Mouse (Mus musculus) layer of hippocampus, adult 11-12 months (tissue): Measurements from ENCODE around the gene Lpar5.

Experiments
- DNase-seq: peaks from one replicate; pipeline ENCODE4 v3.0.0; 2022; ENCODE audit warnings: low spot score

Gene Lpar5

DNA sequence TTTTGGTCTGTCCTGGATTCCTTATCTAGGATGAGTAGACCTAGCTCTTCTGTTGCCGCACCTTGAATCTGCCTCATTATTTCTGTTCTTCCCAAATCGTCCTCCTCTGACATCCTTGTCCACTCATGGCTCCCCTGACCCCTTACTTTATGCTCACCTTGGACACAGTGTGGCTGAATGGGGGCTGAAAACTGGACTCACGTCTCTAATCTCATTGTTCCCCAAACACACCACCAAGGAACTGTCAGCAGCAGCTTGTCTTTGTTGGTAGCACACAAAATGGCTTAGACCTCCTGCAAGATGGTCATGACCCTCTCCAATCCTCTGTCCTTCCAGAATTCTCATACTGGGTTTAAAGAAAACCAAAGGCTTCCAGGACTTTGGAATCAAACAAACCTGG lies 20.2 kb downstream of the Lpar5 start:
- DNase-seq = no peak

DNA sequence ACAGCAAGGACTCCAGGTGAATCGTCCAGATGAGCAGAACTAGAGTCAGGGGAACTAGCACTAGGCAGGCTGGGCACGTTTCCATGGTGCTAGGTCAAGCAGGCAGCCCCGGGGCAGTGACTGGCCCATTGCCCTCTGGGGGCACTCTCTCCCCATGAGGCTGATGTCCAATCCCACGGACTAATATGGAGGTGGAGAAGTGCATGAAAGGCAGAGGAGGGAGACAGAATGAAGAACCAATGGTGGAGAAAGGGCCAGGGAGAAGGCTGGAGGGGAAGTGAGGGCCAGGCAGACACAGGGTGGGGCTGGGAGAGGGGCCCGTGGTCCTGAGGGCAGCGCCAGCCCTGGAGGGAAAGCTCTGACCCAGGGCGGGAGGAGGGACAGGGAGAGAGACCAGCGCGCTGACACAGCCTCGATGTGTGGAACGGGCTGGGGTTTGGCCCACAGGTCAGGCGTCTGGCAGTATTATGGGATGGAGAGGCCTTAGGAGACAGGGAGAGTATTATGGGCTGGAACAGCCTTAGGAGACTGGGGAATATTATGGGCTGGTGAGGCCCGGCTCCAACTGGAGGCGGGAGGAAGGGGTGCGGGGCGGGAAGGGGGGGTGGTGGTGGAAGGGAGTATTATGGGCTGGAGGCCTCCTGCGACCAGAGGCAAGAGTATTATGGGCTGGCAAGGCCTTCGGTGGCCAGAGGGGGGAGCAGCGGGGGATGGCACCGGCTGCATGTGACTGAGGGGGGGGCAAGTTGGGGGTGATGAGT lies 21.0 kb downstream of the Lpar5 start:
- peak; percentile 80 for DNase-seq

DNA sequence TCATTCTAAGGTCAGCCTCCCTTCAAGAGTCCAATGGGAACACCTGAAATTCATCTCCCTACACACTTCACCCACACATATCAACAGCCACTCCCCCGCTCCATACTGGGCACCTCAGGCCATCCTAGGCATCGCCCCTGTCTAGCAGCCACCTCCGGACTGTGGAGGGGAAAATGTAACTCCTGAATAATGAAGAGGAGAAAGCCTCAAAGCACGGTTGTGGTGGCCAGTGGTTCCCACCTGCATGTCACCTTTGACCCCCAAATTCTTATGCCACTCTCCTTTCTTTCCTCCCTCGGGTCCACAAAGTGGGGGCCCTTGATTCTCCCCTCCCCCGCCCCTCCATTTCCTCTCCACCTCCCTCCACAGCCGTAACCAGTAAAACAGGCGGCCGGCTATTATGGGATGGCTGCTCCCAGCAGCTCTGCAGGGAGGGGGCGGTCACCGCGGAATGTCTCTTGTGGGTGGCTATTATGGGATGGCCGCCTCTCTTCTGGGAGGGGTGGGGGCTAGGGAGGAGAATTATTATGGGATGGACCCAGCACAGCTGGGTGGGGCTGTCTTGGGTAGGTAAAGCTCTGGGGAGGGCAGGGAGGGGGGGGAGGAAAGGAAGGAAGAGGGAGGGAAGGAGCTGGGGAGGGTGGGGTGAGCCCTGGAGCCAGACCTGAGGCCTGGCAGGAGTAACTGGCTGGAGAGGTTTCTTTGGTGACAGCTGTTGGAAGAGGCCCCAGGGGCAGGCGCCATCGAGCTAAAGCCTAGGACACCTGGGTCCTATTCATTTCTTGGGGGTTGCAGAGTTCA lies 22.0 kb downstream of the Lpar5 start:
- peak; percentile 88 for DNase-seq

DNA sequence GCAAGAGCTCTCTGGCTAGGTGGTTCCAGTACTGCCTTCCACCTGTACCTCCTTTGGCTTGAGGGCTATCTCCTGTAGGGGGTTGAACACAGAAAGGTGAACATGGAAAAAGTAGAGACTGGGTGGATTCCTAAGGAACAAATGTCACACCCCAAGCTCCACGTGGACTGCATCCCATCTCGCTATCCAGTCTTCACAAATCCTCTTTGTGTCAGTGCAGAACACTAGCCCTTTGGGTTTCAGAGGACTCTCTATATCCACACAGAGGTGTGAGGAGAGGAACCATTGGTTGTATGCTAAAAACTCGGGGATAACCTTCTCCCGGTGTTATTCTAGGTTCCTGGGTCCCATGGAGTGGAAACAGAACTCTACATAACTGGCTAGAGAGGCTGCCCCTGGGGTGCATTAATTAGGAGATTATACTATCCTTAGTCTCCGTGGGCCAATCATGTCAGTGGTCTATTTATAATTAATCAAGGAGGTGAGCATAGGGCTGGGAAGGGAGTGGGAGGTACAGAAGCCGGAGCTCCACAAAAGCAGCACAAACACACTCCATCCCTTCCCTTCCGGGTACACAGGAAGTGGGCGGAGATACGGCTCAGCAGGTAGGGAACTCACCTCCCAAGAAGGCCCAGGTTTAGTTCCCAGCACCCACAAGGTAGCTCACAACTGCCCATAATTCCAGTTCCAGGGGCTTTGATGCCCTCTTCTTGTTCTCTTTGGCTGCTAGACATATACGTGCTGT lies 22.8 kb downstream of the Lpar5 start:
- no peak for DNase-seq

DNA sequence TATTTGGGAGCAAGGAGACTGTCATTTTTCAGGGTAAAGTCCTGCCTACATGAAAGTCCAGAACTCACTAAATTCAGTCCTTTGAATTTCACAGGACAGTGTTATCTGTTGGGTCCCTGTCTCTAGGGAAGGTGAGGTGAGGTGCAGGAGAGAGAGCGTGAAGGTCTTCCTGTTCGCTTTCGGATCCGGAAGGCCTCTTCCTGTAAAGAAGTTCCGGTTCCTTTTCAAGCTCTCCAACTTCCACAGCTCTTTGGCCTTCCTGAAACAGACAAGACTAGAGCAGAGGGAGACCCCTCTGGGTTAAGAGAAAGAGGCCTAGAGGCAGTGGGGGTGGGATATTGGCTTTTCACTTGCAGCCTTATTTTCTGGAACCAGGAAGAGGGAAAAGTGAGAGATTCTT lies 24.7 kb downstream of the Lpar5 start:
- no peak for DNase-seq

DNA sequence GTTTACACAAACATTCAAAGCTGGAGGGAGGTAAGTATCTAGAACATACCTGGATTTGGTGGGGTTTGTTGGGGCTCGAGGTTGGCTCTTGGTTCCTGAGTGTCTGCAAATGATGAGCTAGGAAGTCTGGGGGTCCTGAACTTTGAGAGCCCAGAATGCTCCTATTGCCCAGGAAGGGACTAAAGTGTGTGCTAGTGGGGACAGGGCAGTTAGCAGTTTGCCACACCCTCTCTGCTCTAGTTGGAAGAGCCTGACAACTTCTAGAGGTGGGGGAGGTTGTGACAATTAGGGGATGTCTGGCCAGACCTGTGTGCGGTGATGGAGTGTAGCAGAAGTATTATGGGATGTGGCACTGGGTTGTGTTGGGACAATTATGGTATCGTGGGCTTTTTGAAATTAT lies 27.1 kb downstream of the Lpar5 start:
- DNase-seq = no peak

DNA sequence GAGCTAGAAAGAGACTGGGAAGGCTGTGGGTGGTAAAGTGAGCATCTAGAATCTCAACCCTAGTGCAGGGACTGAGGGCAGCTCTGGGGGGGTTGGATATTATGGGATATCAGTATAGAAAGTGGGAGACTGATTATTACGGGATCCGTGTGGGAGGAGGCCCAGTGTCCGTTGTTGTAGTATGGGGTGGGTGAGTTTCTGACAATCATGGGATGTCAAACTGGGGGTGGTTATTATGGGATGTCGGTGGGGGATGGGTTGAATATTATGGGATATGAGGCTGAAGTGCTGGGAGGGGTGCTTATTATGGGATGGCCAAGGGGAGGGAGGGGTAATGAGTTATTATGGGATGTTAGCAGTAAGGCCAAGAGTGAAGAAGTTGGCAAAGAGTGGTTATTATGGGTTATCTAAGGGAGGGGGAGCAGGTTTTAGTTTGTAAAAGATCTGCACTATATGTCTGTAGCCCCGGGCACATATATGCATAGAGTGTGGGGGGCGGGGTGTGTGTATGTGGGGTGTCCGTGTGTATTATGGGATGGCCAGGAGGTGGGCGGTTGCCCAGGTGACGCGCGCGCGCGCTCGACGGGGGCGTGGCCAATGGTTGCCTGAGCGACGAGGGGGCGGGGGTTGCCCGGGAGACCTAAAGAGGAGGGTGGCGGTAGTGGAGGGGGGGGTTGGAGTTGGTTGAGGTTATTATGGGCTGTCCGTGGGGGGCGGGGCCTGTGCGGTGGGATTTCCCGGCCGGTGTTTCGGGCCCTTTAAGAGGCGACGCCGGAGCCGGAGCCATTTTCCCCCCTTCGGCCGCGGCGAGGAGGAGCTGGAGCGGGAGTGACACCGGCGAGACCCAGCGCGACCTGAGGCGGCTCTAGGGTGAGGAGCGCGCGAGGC lies 27.9 kb downstream of the Lpar5 start, which contains the start of gene Chd4:
Gene Chd4, plus strand, starts transcription at position 591 of the 888 bp plus-strand sequence.
- peak; percentile 98 for DNase-seq

DNA sequence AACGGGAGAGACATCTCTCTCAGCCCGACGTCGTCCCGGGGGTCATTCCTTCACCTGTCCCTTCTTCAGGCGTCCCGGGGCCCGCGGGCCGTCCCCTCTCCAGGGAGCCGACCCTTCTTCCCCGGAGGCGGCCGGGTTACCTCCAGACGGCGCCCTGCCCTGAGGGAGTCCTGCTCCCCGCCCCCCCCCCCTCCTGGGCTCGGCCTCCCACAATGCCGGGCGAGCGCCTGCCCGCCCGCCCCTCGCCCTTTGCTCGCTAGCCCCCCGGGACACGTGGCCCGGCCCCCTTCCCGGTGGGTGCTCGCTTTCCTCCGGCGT lies 28.5 kb downstream of the Lpar5 start:
- DNase-seq = no peak

DNA sequence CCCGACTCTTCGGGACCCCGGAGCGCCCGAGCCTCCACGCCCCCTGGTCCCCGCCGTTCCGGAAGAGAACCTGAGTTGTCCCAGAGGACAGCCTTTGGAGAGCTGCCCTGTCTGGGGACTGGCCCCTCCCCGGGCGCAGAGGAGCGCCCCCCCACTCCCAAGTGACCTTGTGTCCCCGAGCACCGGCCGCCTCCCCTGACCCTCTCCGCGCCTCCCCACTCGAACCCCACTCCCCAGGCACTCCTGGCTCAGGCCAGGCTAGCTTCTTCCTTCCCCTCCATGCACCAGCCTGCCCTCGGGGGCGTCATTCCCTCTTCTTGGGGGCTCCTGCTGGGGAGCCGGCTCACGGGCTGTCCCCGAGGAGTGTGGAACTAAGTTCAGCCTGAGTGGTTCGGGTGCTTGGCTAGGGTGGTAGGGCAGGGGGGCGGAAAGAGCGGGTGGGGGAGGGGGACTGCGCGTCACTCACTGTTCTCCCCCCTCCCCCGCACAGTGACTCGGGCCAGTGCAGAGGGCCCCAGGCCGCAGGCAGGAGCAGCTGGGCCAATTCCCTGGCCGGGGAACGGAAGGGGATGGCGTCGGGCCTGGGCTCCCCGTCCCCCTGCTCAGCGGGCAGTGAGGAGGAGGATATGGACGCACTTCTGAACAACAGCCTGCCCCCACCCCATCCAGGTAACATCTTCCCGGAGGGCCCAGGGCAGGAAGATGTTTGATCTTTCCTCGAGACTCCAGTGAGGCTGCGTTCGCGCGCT lies 29.1 kb downstream of the Lpar5 start:
- DNase-seq = peak; percentile 52

DNA sequence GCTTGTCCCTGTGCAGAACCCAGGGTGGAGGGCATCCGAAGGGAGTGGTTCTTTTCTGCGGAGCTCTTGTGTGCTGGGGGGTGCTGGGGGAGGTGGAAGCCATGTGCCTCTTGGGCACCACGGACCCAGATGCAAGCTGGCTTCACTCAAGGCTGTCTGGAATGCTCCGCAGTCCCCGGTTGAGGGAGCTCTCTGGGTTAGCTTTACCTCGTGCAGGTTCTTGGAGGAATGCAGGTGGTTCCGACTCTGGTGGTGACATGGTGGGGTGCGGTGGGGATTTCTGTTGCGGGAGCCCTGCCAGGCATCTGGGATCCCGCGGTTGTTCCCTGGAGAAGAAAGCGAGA lies 29.6 kb downstream of the Lpar5 start:
- DNase-seq = no peak

DNA sequence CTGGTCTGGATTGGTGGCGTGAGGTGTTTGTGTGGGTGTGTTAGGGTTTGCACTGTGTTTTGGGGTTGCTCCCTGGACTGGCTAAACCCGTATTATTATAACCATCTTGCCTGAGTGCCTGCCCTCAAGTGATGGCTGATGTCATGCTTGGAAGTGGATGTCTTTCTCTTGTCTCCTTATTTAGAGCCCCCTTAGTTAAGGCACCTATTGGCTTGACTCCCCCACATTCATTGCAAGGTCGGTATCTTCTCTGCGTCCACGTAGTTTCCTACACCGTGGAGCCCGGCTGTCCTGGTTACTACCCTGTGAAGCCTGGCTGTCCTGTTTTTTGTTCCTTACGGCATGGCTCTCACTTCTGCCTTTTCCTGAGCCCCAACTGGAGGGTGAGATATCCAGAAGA lies 30.2 kb downstream of the Lpar5 start:
- DNase-seq = no peak

DNA sequence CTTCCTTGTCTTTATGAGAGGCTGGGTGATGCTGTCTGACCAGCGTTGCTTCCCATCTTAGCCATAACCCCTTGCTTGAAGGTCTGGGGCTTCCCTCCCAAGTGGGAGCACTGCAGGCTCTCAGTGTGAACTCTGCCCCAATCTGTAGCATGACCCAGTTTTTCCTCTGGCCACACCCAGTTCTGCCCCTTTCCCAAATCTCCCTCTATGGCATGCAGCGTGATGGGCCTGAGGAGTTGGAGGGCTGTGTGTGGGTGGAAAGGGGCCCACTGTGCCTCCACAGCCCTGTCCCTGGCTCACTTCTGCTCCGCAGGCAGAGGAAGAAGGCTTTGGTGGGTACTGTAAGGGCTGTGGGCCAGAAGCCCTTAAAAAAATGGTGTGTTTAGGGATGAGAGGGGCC lies 30.8 kb downstream of the Lpar5 start:
- no peak for DNase-seq

DNA sequence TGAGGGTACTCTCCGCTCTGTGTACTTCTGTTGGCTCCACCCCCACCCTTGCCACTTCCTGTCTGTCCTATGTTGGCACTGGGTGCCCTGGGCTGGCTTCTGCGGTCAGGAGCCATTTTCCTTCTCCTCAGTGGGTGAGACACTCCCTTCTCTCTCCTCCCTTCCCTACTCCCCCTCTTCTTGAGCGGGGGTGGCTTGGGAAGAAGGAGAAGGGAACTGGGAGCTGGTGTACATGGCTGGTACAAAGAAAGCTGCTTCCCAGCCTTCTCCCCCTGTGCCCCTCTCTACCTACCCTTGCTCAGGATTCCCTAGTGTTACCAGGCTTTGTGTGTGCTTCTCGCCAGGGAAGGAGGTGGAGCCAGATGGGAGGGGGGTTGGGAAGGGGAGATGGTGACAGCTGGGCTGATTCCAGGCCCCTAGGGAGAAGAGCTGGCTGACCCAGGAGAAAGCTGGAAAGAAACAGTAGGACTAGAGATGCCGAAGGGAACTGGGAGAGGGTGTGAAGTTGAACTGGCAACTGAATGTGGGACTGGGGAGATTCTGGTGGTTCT lies 31.8 kb downstream of the Lpar5 start:
- DNase-seq = no peak

DNA sequence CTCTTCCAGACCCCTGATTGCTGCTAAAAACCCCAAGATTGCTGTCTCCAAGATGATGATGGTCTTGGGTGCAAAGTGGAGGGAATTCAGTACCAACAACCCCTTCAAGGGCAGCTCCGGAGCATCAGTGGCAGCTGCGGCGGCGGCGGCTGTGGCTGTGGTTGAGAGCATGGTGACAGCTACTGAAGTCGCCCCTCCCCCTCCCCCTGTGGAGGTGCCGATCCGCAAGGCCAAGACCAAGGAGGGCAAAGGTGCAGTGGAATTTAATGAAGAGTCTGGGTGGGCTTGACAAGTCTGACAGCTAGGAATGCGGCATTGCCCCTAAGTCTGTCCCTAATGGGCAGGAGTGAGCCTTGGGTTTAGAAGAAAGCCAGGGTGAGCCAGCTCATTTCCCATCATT lies 33.7 kb downstream of the Lpar5 start:
- no peak for DNase-seq

DNA sequence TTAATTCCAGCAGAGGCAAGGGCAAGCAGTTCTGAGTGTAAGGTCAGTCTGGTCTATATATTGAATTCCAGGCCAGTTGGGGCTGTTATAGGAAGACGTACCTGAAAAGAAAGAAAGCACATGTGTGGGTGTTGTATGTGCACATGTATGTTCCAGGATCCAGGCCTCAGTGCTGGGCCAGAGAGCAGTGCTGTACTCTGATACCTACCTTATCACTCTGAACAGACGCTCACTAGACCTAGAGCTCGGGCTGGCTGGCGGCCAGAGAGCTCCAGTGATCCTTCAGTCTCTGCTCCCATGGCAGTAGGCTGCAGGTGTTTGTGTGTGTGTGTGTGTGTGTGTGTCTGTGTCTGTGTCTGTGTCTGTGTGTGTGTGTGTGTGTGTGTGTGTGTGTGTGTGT lies 36.5 kb downstream of the Lpar5 start:
- DNase-seq = no peak

DNA sequence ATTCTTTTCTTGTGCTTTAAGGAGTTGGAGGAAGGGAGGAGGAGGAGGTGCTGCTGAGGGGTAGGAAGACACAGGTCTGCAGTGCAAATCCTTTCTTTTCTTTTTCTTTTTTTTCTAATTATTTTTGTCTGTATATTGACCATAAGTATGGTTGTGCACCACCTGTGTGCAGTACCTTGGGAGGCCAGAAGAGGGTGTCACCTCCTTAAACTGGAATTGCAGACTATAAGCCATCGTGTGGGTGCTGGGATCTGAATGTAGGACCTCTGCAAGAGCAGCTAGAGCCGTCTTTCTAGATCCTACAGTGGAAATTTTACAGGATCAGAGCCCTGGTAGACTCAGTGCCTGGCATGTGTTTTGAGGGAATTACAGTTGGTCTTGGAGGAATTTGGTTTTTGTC lies 40.0 kb downstream of the Lpar5 start:
- DNase-seq = no peak

DNA sequence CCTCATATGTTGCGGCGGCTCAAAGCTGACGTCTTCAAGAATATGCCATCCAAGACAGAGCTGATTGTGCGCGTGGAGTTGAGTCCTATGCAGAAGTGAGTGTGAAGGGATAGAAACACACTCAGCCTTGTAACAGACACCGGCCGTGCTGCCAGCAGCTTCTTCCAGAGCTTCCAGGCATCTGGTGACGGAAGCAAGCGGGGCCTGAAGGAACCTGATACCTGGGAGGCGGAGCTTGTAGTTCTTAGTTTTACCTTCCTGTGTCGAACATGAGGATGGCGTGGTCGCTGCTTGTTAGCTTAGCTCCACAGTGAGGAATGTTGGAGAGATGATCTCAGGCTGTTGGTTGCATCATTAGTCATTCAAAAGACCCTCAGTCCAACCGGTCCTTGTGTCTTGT lies 41.7 kb downstream of the Lpar5 start:
- DNase-seq = no peak

DNA sequence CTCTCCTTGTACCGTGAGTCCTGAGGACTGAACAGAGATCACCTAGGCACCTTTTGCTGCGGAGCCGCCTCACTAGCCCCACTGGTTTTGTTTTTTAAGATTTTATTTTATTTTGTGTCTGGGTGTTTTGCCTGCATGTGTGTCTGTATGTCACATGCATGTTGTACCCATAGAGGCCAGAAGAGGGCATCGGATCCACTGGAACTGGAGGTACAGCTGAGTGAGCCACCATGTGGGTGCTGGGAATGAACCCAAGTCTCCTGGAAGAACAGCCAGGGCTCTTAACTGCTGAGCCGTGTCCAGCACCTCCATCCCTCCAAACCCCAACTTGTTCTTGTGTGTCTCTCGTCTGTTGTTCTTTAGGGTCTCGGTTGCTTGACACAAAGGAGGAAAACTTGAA lies 43.2 kb downstream of the Lpar5 start:
- peak; percentile 45 for DNase-seq

DNA sequence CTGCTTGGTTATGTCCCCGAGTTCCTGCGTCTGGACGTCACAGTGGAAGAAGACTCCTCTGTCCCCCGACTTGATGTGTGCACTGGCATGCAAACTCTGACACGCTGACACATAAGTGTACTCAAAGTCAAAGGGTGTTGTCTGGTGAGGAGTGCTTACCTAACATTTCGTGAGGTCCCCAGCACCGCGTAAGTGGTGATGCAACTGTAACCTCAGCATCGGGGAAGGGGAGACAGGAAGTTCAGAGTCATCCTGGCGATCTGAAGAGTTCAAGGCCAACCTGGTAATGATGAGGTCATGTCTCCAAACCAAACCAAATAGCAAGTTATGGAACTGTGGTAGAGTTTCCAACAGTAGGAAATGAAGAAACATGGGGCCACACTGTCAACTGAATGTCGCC lies 44.8 kb downstream of the Lpar5 start:
- no peak for DNase-seq

DNA sequence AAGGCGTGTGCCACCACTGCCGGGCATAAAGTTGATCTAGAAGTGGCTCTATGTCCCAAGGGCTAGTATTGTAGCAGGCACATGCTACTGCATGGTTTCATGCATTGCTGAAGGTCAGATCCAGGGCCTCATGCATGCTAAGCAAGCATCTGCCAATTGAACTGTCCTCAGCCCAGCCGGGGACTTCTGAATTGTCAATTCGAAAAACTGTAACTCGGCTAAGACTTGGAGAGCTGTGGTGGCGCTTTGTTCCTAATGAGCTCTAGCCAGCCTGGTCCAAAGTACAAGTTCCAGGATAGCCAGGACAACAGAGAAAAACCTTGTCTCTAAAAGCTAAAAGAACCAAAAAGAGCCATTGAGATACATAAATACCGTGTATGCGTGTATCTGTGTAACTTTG lies 51.7 kb downstream of the Lpar5 start:
- no peak for DNase-seq

DNA sequence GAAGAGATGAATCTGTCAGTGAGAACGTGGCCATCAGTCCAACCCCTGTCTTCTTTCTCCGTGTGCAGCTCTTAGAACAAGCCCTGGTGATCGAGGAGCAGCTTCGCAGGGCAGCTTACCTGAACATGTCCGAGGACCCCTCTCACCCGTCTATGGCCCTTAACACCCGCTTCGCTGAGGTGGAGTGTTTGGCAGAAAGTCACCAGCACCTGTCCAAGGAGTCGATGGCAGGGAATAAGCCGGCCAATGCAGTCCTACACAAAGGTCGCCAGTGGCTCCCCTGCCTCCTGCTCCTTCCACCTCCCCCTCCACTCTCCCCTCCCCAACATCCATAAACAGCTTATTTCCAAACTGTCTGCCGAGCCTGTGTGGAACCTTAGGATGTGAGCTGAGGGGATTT lies 61.0 kb downstream of the Lpar5 start:
- no peak for DNase-seq
